Mouse (Mus musculus) R1 (cell line): ENCODE data around the gene Plpp2.
A peak's percentile ranks its signal among the peaks of the same experiment; 100 is the strongest.

Source experiments
- DNase-seq: peaks from one replicate; pipeline ENCODE4 v3.0.0-alpha.2; 2018; ENCODE audit warnings: low read depth, low spot score

The Plpp2 gene

DNA sequence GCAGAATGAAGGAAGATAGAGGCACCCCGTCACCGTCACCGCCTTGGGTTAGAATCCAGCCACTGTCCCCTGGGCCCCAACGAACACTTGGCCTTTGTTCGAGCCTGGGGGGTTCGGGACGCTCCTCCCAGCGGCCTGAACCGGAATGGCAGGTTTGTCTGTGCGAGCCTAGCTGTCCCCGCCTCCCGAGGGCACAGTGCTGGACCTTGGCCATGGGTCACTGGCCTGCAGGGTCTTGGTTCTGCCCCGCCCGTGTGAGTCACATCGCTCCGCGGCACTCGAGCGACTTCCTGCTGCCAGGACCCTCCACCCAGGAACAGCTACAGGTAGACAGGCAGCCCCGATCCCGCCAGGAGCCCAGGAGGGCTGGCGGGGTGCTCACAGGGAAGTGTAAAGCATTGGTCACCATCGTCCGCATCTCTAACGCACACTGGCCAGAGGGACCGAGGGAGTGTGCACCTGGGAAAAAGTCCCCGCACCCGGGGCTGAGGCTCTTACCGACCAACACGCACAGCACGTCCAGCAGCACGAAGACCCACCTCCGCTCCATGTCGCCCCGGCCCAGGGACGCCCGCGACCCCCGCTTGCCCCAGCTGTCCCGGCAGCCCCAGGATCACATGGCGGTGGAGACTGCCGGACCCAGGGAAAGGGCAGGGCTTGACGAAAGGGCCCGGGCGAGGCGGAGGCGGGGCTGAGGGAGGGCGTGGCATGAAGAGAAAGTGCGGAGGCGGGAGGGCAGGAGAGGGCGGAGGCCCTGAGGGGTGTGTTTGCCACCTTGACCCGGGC lies at the start of gene Plpp2:
TSS of gene Plpp2 (minus strand) at position 671 of the 786 bp plus-strand sequence.
- DNase-seq, result peak; percentile 86

DNA sequence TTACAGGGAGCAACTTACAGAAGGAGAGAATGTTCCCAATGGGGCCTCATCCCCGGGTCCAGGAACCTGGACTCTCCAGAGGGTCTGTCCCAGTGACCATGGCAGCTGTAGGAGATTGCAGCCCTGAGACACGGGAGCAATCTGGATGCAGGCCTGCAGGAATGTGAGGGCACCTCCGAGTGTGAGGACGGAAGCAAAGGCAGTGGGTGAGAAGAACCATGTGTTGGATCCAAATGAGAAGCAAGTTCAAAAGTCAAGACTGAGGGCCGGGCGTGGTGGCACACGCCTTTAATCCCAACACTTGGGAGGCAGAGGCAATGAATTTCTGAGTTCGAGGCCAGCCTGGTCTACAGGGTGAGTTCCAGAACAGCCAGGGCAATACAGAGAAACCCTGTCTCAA lies 47.9 kb upstream of the Plpp2 start:
- DNase-seq, result no peak

DNA sequence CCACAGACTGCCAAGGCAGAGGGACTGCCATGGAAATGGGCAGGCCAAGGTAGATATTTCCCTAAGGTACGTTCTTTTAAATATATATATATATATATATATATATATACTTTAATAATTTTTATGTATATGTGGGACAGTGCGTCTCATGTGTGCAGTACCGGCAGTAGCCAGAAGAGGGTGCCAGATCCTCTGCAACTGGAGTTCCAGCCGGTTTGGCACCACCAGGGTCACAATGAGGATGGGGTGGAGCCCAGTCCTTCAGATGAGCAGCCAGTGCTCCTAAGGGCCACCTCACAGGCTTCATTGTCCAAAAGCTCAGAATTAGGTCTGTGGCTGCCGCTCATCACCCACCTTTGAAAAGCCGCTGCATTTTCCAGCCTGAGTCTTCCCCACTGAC lies 47.2 kb upstream of the Plpp2 start:
- DNase-seq, result peak; percentile 73

DNA sequence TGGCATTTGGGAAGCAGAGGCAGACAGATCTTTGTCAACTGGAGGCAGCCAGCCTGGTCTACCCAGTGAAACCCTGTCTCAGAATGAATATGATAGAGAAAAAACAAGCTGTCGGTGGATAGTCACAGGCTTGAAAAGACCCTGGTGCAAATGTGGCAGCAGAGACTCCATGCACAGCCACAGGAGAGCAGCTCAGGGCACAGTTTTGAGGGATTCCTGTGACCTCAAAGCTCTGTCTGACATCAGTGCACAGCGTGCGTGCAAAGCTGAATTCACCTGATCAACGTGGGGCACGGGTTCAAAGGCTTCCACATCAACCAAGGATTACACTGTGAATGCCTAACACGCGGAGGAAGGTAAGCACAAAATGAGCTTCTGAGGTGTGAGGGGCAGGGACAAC lies 46.8 kb upstream of the Plpp2 start:
- no peak for DNase-seq

DNA sequence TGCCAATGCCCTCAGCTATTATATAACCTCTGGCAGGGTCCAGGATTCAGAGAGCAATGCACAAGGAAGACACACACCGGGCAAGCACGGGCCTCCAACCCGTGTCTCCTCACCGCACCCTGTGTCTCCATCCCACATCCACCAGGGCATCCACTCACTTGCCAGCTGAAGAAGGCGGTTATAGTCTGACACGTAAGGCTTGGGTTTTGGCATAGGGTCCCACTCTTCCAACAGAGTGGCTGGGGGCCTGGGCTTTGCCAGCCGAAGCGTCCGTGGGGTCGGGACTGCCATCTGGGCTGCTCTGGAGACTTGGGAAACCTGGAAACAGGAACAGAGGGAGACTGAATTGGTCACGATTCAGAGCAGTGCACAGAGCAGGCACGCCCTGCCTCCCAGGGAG lies 46.2 kb upstream of the Plpp2 start:
- DNase-seq, result no peak

DNA sequence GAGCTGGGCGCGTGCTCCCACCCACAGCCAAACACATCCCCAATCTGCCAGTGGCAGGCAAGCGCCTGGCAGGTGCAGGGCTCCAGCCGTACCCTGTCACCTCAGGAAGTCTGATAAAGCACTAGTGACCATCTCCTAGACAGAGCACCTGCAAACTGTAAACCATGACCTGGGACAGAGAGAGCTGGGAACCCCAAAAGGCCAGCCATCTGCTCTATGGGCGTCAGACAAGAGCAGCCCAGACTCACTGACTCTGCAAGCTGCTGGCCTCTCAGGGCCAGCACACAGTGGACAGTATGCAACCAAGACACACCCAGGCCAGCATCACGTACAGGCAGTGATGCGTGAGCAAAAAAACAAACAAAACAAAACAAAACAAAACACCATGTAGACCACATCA lies 45.3 kb upstream of the Plpp2 start:
- no peak for DNase-seq

GRCm38 (mm10) chr10:79578276-79578675 lies 44.7 kb upstream of the Plpp2 start:
- DNase-seq, result no peak

GRCm38 (mm10) chr10:79577376-79577775 lies 43.8 kb upstream of the Plpp2 start:
- DNase-seq, result no peak

GRCm38 (mm10) chr10:79575754-79576153 lies 42.2 kb upstream of the Plpp2 start:
- DNase-seq, result no peak

GRCm38 (mm10) chr10:79574796-79575195 lies 41.2 kb upstream of the Plpp2 start:
- DNase-seq, result peak; percentile 33

DNA sequence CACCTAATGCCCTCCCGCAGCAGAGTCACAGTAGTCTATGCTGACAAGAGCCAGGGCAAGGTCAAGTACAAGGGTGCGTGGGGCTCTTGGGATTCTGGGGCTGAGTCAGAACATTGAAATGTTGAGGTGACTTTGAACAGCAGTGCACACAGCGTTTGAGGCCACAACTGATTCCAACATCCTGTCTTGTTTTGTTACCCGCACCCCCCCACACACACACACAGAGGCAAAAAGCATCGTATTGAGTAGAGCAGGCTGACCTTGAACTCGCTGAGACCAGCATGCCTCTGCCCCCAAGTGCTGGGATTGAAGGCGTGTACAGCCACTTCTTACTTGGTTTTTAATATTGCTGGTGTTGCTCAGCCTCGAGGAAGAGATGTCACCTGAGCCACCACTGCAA lies 40.8 kb upstream of the Plpp2 start:
- peak; percentile 47 for DNase-seq

- DNase-seq, result no peak
These were observed 40.0 kb upstream of the Plpp2 start for GRCm38 (mm10) chr10:79573611-79574010.

DNA sequence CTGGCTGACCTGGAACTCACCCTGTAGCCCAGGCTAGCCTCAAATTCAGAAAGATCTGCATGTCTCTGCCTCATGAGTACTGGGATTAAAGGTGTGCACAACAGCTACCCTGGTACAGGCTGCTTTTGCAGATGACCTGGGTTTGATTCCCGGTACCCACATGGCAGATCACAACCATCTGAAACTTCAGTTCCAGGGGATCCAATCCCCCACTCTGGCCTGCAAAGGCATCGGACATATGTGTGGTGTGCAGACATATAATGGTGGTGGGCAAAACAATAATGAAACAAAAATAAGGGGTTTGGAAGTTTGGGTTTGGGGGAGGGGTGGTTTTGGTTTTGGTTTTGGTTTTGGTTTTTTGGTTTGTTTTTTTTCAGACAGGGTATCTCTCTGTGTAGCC lies 37.7 kb upstream of the Plpp2 start:
- no peak for DNase-seq

GRCm38 (mm10) chr10:79569921-79570320 lies 36.3 kb upstream of the Plpp2 start:
- DNase-seq, result no peak

DNA sequence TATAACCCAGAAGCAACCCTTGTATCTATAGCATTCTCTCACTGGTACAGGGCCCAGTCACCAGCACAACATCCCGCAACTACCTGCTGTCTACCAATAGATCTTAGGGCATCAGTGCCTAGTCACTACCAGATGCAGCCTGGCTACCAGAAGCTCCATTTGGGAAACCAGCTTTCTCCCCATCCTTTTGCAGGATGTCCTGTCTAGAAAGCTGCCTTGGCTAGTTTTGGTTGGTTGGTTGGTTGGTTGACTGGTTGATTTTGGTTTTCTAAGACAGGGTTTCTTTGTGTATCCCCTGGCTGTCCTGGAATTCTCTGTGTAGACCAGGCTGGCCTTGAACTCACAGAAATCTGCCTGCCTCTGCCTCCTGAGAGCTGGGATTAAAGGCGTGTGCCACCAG lies 26.1 kb upstream of the Plpp2 start:
- DNase-seq, result no peak

- DNase-seq, result no peak
These were observed 23.9 kb upstream of the Plpp2 start for GRCm38 (mm10) chr10:79557496-79557895.

DNA sequence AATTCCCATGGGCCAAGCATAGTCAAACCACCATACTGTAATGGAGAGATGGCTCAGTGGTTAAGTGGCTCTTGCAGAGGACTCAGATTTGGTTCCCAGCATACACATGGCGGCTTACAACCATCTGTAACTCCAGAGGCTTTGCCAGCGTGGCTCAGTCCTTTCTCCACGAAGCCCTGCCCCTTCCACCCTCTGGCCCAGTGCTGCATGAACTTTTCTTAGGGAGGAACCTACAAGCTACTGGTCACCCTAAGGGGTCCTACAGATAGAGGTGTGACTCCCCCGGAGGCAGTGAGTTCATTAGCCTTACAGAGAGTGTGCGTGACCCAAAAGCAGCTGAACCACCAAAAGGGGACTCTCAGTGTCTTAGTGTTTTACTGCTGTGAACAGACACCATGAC lies 23.4 kb upstream of the Plpp2 start:
- no peak for DNase-seq

DNA sequence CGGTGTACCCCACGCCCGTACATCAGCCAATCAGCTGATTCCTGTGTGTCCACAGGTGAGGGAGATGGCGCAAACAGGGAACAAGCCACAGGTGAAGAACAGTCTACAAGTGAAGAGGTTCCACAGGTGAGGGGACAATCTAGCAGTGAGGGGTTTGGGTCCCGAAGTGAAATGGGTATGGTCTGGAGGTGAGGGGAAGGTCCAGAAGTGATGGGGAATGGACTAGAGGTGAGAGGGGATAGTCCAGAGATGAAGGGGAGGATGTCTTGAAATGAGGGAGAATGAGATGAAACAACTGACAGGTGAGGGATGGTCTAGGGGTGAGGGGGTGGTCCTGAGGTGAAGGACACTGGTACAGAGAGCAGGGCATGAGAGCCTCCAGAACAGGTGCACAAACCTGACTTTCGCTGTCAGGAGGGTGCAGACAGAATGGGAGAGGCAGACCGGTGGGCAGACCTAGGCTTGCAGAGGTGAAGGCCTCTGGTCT lies 21.7 kb upstream of the Plpp2 start:
- DNase-seq, result no peak

- peak; percentile 90 for DNase-seq
These were observed 21.0 kb upstream of the Plpp2 start, which contains the start of gene Mier2 for GRCm38 (mm10) chr10:79554330-79555237. Mier2 (minus strand) TSS chr10:79555199.

GRCm38 (mm10) chr10:79553691-79554090 lies 20.1 kb upstream of the Plpp2 start:
- DNase-seq, result peak; percentile 28

GRCm38 (mm10) chr10:79553176-79553575 lies 19.6 kb upstream of the Plpp2 start:
- no peak for DNase-seq

DNA sequence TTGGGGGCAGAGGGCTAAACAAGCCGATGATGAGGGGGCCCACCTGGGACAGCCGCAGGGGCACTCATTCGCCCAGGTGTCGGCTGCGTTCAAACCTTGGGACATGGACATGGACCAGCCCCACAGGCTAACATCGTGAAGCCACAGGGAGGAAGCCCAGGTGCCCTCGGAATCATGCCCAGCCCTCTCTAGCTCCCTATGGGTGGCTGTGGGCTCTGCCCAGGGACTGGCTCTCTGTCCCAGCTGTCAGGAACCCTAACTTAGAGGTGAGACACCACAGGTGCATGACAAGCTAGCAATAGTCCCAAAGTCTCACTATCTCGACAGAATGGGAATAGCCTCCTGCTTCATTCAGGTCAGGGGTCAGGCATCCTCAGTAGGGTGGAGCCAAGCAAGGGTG lies 18.9 kb upstream of the Plpp2 start:
- DNase-seq, result no peak

DNA sequence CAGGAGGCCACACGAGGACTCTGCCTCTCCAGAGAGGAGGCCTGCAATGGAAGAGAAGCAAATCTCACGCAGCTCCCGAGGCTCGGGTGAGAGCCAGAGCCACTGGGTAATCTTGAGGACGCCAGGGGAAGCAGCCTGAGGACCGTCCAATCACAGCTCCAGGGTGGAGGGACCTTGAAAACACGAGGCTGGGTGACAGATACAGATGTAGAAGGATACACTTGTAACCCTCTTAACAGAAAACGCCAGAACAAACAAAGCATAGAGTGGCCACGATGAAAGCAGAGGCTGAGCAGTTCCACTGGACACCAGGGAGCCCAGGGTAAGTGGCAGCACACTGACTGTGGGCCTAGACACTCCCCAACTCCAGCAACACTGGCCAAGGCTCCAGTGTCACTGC lies 16.8 kb upstream of the Plpp2 start:
- DNase-seq, result no peak
